Mouse (Mus musculus): ENCODE results near the gene Bpifb9b. TPM values are rescaled to one million over a fixed set of nuclear protein-coding genes. Genes with fewer than 3 reads are reported as not detected.

Gene Bpifb9b
- total RNA-seq, 2 experiments from 2014 or later: not detected

Other genes with a start within 250 kb of the Bpifb9b start
- gene Bpifa3, start 176.9 kb upstream of the Bpifb9b start, total RNA-seq (2021): not detected
- gene Bpifa1, start 164.3 kb upstream of the Bpifb9b start, total RNA-seq (2021): not detected
- not detected for gene Bpifa5, start 144.6 kb upstream of the Bpifb9b start, total RNA-seq (2021)
- under 1 TPM; 0.28 to 0.41 TPM for gene Bpifb1, start 116.4 kb upstream of the Bpifb9b start, total RNA-seq (2021)
- under 1 TPM in 1 of 2 experiments, not detected in 1; 0.21 TPM for gene Bpifb5, start 83.5 kb upstream of the Bpifb9b start, total RNA-seq (2021)
- not detected for gene Bpifb9a, start 49.4 kb upstream of the Bpifb9b start, total RNA-seq (2021)
- gene Cdk5rap1, start 65.8 kb downstream of the Bpifb9b start, total RNA-seq (2021): 10 to 100 TPM; 11.2 to 11.5 TPM
- 10 to 100 TPM; 25.9 to 29.9 TPM for gene Snta1, start 100.9 kb downstream of the Bpifb9b start, total RNA-seq (2021)
- gene Cbfa2t2, start 129.3 kb downstream of the Bpifb9b start, total RNA-seq (2021): 10 to 100 TPM; 41.7 to 52.1 TPM
- gene 1700003F12Rik, start 239.9 kb downstream of the Bpifb9b start, total RNA-seq (2021): under 1 TPM in 1 of 2 experiments, not detected in 1; 0.71 TPM
- gene Actl10, start 244.5 kb downstream of the Bpifb9b start, total RNA-seq (2021): not detected